ENCODE assay signal across 25 mouse cellular contexts in genomic region chr8:126010900-126011299, GRCm38 (mm10). TPM values are rescaled to one million over a fixed set of nuclear protein-coding genes. Genes with fewer than 3 reads are reported as not detected.
DNase-seq lines count a peak whose midpoint lies in the region; ATAC-seq and TF ChIP-seq lines count a peak whose summit lies in the region.
"Had no signal": no experiment of that assay in that cellular context is flagged by ENCODE, and none has a peak within 500 bp of the region (broad histone marks: within the 10 kb centered on the region; RNA-seq: fewer than 3 reads in every experiment).

No protein-coding gene starts in this region.

- intact Hi-C loops in gastrocnemius, postnatal 14 days (cut with DNase I; ENCODE audit: low total_unique reads): no loop called here

- DNase-seq in cerebellum, adult 11 months: peak; percentile 10
- no peak for DNase-seq in cerebellum, postnatal 4 days (ENCODE audit: low spot score in 2 of 2)
- peak; percentile 38 for DNase-seq in kidney, adult 9 months
- DNase-seq in Muller cell, postnatal 12 days (ENCODE audit: inconsistent ontology term): peak; percentile 74
- no peak for DNase-seq in gastrocnemius, postnatal 14 days
- DNase-seq: B cell, adult 2 months; embryo, embryonic 11 days; gastrocnemius, adult 2 months; kidney, adult 18-20 months; left cerebral cortex, postnatal 4 days; right cerebral cortex, adult 18-20 months had no signal

- no peak overlapping the region for H3K27ac ChIP-seq in kidney, embryonic 15.5 days
- H3K27ac ChIP-seq in intestine, postnatal 0 days (ENCODE audit: low read depth, low read length): no peak overlapping the region
- no peak overlapping the region for H3K27ac ChIP-seq in midbrain, embryonic 15.5 days
- H3K27ac ChIP-seq: forebrain, embryonic 13.5 days; gastrocnemius, adult 2 months; heart, embryonic 10.5 days; hindbrain, embryonic 10.5 days; limb, embryonic 15.5 days; liver, embryonic 15.5 days; macrophage; midbrain, embryonic 10.5 days; neural tube, embryonic 15.5 days had no signal

- H3K4me3 ChIP-seq in kidney, embryonic 15.5 days (replicated peaks): no peak overlapping the region
- H3K4me3 ChIP-seq in intestine, postnatal 0 days (ENCODE audit: low read depth, low read length): no peak overlapping the region
- H3K4me3 ChIP-seq in midbrain, embryonic 15.5 days: no peak overlapping the region
- H3K4me3 ChIP-seq: forebrain, embryonic 13.5 days; gastrocnemius, adult 2 months; heart, embryonic 10.5 days; hindbrain, embryonic 10.5 days; limb, embryonic 15.5 days; liver, embryonic 15.5 days; midbrain, embryonic 10.5 days; neural tube, embryonic 15.5 days had no signal

- no peak overlapping the region for H3K4me2 ChIP-seq in kidney, embryonic 15.5 days
- H3K4me2 ChIP-seq in intestine, postnatal 0 days (replicated peaks; ENCODE audit: low read depth): no peak overlapping the region
- H3K4me2 ChIP-seq in midbrain, embryonic 15.5 days: no peak overlapping the region
- H3K4me2 ChIP-seq: forebrain, embryonic 13.5 days; limb, embryonic 15.5 days; liver, embryonic 15.5 days; neural tube, embryonic 15.5 days had no signal

- no peak for ATAC-seq in kidney, embryonic 15.5 days (replicated peaks; ENCODE audit: low FRiP score)
- ATAC-seq in intestine, postnatal 0 days: peak; percentile 46
- ATAC-seq in midbrain, embryonic 15.5 days (replicated peaks): no peak
- ATAC-seq: forebrain, embryonic 13.5 days; hindbrain, embryonic 16.5 days had no signal

- peaks cover 12% of the 10 kb centered on the region; the same call in 1 of the 2 replicates for H3K4me1 ChIP-seq in kidney, embryonic 15.5 days
- peaks cover 10% of the 10 kb centered on the region; the same call in 1 of the 2 replicates for H3K4me1 ChIP-seq in intestine, postnatal 0 days (replicated peaks; ENCODE audit: control insufficient read depth, insufficient read depth, low read length)
- no peaks in the 10 kb centered on the region for H3K4me1 ChIP-seq in midbrain, embryonic 15.5 days
- H3K4me1 ChIP-seq: forebrain, embryonic 13.5 days; heart, embryonic 10.5 days; limb, embryonic 15.5 days; liver, embryonic 15.5 days had no signal

- WGBS in kidney, embryonic 15.5 days: 77% methylated on average over 3 of the region's 3 CpGs
- WGBS in intestine, postnatal 0 days: 47% methylated on average over 3 of the region's 3 CpGs
- 79% methylated on average over 3 of the region's 3 CpGs for WGBS in midbrain, embryonic 15.5 days

- TF ChIP-seq CTCF in intestine, postnatal 0 days (IDR thresholded peaks at IDR 0.05; ENCODE audit: low read depth): no peak

- no peaks in the 10 kb centered on the region for H3K27me3 ChIP-seq in kidney, embryonic 15.5 days
- H3K27me3 ChIP-seq in intestine, postnatal 0 days (replicated peaks; ENCODE audit: control insufficient read depth, insufficient read depth, low read length): no peaks in the 10 kb centered on the region
- no peaks in the 10 kb centered on the region for H3K27me3 ChIP-seq in midbrain, embryonic 15.5 days (replicated peaks)
- H3K27me3 ChIP-seq: forebrain, embryonic 13.5 days; limb, embryonic 15.5 days; liver, embryonic 15.5 days; neural tube, embryonic 15.5 days had no signal

- no peak overlapping the region for H3K9ac ChIP-seq in kidney, embryonic 15.5 days
- no peak overlapping the region for H3K9ac ChIP-seq in intestine, postnatal 0 days (ENCODE audit: low read depth, low read length)
- H3K9ac ChIP-seq in midbrain, embryonic 15.5 days: no peak overlapping the region
- H3K9ac ChIP-seq: forebrain, embryonic 13.5 days; limb, embryonic 15.5 days; liver, embryonic 15.5 days; neural tube, embryonic 15.5 days had no signal

- no peaks in the 10 kb centered on the region for H3K36me3 ChIP-seq in kidney, embryonic 15.5 days
- H3K36me3 ChIP-seq in intestine, postnatal 0 days (ENCODE audit: control insufficient read depth, insufficient read depth): no peaks in the 10 kb centered on the region; the same call in 1 of the 2 replicates
- no peaks in the 10 kb centered on the region for H3K36me3 ChIP-seq in midbrain, embryonic 15.5 days (replicated peaks)
- H3K36me3 ChIP-seq: heart, embryonic 10.5 days; hindbrain, embryonic 10.5 days; limb, embryonic 15.5 days; liver, embryonic 15.5 days; midbrain, embryonic 10.5 days; neural tube, embryonic 15.5 days had no signal

- H3K9me3 ChIP-seq in kidney, embryonic 15.5 days (replicated peaks): no peaks in the 10 kb centered on the region
- no peaks in the 10 kb centered on the region for H3K9me3 ChIP-seq in intestine, postnatal 0 days (ENCODE audit: control insufficient read depth)
- no peaks in the 10 kb centered on the region for H3K9me3 ChIP-seq in midbrain, embryonic 15.5 days
- H3K9me3 ChIP-seq: forebrain, embryonic 13.5 days; heart, embryonic 10.5 days; hindbrain, embryonic 10.5 days; limb, embryonic 15.5 days; liver, embryonic 15.5 days; midbrain, embryonic 10.5 days; neural tube, embryonic 15.5 days had no signal

RNA-seq across cellular contexts. Expression of gene Kcnk1, which starts 15.9 kb away (rescaled TPM):
- polyA plus RNA-seq in kidney, embryonic 15.5 days (2015; fragmentation: Nextera tagmentation; extraction: Ambion mirVana): 39.2 and 42.9 TPM in 2 replicates
- 28.7 and 36.7 TPM in 2 replicates for polyA plus RNA-seq in intestine, postnatal 0 days (2015; fragmentation: Nextera tagmentation; extraction: Ambion mirVana)
- total RNA-seq in gastrocnemius, postnatal 14 days (2021): 1 to 10 TPM; 1.4 to 1.8 TPM
- polyA plus RNA-seq in midbrain, embryonic 15.5 days (2015; fragmentation: Nextera tagmentation; extraction: Ambion mirVana): 17.9 and 18.6 TPM in 2 replicates
- total RNA-seq: granulocyte monocyte progenitor cell, adult 5-6 weeks; MEL had no signal
- polyA plus RNA-seq: macrophage had no signal

Comparison
In these comparisons a context has a peak if more than half of its experiments do, and no peak if none do; other contexts are left out.
1. DNase-seq: peak in cerebellum, adult 11 months (single experiment), kidney, adult 9 months (single experiment) and Muller cell, postnatal 12 days (single experiment); none in cerebellum, postnatal 4 days (0 of 2) and gastrocnemius, postnatal 14 days (single experiment).